Mouse (Mus musculus) midbrain, embryonic 10.5 days (tissue): ENCODE measurements around the gene Becn1. TPM values are rescaled to one million over a fixed set of nuclear protein-coding genes. Genes with fewer than 3 reads are reported as not detected.
A peak's percentile ranks its signal among the peaks of the same experiment; 100 is the strongest.

Experiments used
- DNase-seq: peaks from one replicate; pipeline ENCODE4 v3.0.0-alpha.2; 2017; ENCODE audit warnings: low spot score
- H3K27ac ChIP-seq: fragments of 300-500 bp; sonication (generic); replicated peaks from 2 replicates; pipeline ENCODE4 v1.5.1; 2016; ENCODE audit warnings: mild to moderate bottlenecking
- H3K27me3 ChIP-seq: fragments of 300-500 bp; sonication (generic); 2 replicates; pipeline ENCODE4 v1.6.1; 2016; ENCODE audit warnings: low read depth, mild to moderate bottlenecking; ENCODE audit not compliant: poor library complexity, severe bottlenecking
- H3K36me3 ChIP-seq: fragments of 300-500 bp; sonication (generic); 2 replicates; pipeline ENCODE4 v1.6.1; 2016; ENCODE audit warnings: mild to moderate bottlenecking, moderate library complexity
- H3K4me1 ChIP-seq: fragments of 300-500 bp; sonication (generic); 2 replicates; pipeline ENCODE4 v1.6.1; 2016
- H3K4me3 ChIP-seq: fragments of 300-500 bp; sonication (generic); 2 replicates; pipeline ENCODE4 v1.5.1; 2016; ENCODE audit warnings: mild to moderate bottlenecking, moderate library complexity
- H3K9me3 ChIP-seq: fragments of 300-500 bp; sonication (generic); replicated peaks from 2 replicates; pipeline ENCODE4 v1.6.1; 2016; ENCODE audit warnings: mild to moderate bottlenecking
- WGBS: fragments of 180-500 bp; shearing (Covaris S2); methylation state at CpG from one replicate; pipeline ENCODE4 v1.1.7; 2016; 5-methylcytosine and 5-hydroxymethylcytosine counted together
- polyA plus RNA-seq: library from polyadenylated mRNA; unstranded; fragments of >200 nt; fragmentation: Nextera tagmentation; extraction: Ambion mirVana; gene quantifications from 2 replicates; pipeline ENCODE4 v1.2.1, GENCODE M21; 2016

The Becn1 gene
- polyA plus RNA-seq, 1 experiment from 2014 or later = 152 TPM

DNA sequence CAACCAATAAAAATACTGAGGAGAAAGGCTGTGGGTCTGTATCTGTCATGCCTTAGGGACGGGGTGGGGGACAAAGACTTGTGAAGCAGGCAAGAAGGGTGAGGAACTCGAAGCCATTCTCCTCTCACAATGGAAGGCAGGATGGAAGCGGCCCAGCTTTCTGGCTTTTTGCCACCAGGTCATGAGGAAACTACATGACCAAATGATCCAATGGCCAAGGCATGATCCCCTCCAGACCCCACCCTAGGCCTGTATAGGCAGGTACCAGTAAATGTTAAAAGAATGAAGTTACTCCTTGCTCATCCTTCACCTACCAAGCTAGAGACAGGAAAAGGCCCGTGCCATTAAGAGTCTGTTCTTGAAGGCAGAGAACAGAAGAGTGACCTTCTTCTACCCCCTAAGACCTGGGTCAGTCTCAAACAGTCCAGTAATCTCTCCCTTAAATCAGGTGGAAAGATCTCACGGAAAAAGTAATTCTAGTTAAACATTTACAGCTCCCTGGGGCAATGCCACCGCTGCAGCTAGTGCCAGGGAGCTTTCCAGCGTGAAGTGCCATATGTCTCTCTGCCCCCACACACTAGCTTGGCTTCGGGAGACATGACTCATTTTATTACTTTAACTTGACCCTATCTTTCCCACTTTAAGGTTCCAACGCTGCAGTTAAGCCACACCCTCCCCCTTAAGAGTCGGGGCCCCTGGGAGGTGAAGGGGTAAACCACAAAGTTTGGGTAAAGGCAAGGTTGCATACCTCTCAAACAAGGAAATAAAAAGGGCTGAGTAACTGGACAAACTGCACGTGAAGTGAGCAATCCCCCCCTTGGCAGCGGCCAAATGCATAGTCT is 24.5 kb downstream of the Becn1 start:
- peaks cover 38% of the 10 kb centered on the region for H3K4me1 ChIP-seq
- 79% methylated on average over 12 of the region's 12 CpGs for WGBS
- H3K27ac ChIP-seq = peak overlapping the region; percentile 88

DNA sequence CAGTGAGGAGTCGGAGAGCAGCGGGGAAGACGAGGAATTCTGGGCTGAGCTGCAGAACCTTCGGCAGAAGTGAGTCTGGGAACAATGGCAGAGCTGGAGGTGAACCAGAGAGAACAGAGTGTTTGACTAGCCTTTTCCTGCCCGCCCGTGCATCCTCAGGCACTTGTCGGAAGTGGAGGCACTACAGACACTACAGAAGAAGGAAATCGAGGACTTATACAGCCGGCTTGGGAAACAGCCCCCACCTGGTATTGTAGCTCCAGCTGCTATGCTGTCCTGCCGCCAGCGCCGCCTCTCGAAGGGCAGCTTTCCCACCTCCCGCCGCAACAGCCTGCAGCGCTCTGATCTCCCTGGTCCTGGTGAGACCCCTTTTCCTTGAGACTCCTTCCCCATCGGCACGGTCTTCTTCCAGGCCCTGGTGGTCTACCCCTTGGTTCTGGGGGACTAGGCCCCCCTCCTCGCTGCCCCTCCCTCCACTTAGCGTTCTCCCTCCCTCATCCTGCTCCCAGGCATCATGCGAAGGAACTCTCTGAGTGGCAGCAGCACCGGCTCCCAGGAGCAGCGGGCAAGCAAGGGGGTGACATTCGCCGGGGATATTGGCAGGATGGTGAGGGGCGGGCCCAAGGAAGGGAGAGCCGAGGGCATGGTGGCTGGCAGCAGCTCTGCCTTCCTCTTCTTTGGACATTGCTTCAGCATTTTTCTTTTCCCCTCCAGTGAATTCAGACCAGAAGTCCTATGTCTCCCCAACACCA is 25.6 kb downstream of the Becn1 start:
- DNase-seq = peak; percentile 20
- peak overlapping the region; percentile 88 for H3K4me3 ChIP-seq
- 29% methylated on average over 27 of the region's 27 CpGs for WGBS

More for the DNA sequence above, 24.5 kb downstream of the Becn1 start:
- DNase-seq = no peak
- Histone ChIP-seq H3K4me3 (peak overlapping the region; percentile 88), H3K36me3 (peaks cover 16% of the 10 kb centered on the region), H3K27me3 (peaks cover 43% of the 10 kb centered on the region), H3K9me3 (no peaks in the 10 kb centered on the region)

DNA sequence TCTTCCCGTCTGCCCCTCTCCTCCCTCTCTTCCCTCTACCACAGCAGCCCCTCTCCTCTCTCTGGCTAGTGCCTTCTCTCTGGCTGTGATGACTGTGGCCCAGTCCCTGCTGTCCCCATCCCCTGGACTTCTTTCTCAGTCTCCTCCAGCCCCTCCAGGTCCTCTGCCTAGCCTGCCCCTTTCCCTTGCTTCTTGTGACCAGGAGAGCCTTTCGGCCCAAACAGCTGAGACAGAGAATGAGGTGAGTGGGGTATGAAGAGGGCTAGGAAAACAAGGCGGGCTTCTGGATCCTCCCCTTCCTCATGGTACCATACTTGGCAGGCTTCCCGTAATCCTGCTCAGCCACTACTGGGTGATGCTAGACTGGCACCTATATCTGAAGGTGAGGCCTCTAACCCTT is 26.8 kb downstream of the Becn1 start:
- H3K4me1 ChIP-seq = peaks cover 38% of the 10 kb centered on the region
- no peak for DNase-seq
- H3K27ac ChIP-seq = no peak overlapping the region
- H3K4me3 ChIP-seq = peak overlapping the region; percentile 18; the same call in 1 of the 2 replicates
- H3K36me3 ChIP-seq = peaks cover 16% of the 10 kb centered on the region
- WGBS = 83% methylated on average over 4 of the region's 4 CpGs
- peaks cover 36% of the 10 kb centered on the region for H3K27me3 ChIP-seq
- no peaks in the 10 kb centered on the region for H3K9me3 ChIP-seq

More for the DNA sequence above, 25.6 kb downstream of the Becn1 start:
- Histone ChIP-seq H3K27ac (peak overlapping the region; percentile 33), H3K4me1 (peaks cover 38% of the 10 kb centered on the region), H3K27me3 (peaks cover 43% of the 10 kb centered on the region), H3K9me3 (no peaks in the 10 kb centered on the region), H3K36me3 (peaks cover 16% of the 10 kb centered on the region)

DNA sequence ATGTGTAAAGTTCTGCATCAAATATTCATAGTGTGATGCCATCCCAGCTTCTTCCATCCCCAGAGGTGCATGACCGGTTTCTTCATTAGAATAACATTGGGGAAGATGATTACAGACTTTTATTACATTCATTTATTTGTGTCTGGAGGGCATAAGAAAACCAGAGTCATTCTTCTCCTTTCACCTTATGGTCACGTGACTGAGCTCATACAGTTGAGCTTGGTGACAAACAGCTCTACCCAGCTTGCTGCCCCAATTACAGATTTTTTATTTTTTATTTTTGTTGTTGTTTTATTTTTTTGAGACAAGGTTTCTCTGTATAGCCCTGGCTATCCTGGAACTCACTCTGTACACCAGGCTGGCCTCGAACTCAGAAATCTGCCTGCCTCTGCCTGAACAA is 29.6 kb downstream of the Becn1 start:
- peaks cover 42% of the 10 kb centered on the region for H3K27me3 ChIP-seq
- WGBS = 85% methylated on average over 3 of the region's 3 CpGs
- H3K4me1 ChIP-seq = peaks cover 33% of the 10 kb centered on the region

DNA sequence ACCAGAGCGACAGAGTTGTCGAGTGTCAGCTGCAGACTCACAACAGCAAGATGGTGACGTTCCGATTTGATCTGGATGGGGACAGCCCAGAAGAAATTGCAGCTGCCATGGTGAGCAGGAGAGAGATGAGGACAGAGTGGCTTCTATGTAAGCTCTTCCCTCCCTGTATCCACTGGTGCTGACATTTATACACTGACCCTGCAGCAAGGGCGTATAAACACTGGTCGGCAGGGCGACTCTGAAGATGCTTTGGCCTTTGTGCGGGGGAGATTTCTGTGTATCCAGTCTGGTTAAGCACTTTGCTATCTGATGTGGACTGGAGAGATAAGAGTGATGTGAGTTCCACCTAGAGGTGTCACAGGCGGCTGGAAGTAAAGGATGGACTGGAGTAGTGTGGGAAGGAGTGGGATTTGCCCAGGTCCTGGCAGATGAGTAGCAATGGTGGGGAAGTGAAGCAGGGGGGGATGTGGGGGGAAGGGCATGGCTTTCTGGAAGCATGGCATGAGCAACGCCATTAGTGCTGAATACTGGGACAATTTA is 32.4 kb downstream of the Becn1 start:
- 0 out of 2 replicates have a peak overlapping the region, but pooled peaks have one; percentile 1 for H3K27ac ChIP-seq
- H3K9me3 ChIP-seq = no peaks in the 10 kb centered on the region
- 32% methylated on average over 10 of the region's 10 CpGs for WGBS
- no peaks in the 10 kb centered on the region for H3K36me3 ChIP-seq
- DNase-seq = peak; percentile 26
- H3K4me3 ChIP-seq = no peak overlapping the region
- H3K27me3 ChIP-seq = peaks cover 45% of the 10 kb centered on the region
- H3K4me1 ChIP-seq = peaks cover 27% of the 10 kb centered on the region

More for the DNA sequence above, 29.6 kb downstream of the Becn1 start:
- Histone ChIP-seq H3K9me3 (no peaks in the 10 kb centered on the region), H3K36me3 (peaks cover 15% of the 10 kb centered on the region), H3K4me3 (no peak overlapping the region), H3K27ac (no peak overlapping the region)
- no peak for DNase-seq

DNA sequence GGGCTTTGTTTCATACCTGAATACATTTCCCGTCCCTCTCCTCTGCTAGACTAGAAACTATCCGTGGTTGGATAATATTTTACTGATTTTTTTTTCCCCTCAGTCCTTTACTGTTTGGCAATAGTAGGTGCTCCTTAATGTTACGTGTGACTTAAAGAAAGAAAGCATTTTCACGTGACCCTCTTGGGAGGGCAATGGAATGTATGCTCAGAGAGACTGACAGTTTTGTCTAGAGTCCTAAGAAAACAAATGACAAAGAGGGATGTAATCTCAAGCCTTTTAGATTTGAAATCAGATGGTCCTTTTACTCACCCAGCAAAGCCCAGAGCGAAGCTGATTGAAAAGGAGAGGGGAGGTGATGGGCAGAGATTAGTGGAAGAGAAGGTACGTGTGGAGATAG is 36.2 kb downstream of the Becn1 start:
- peaks cover 82% of the 10 kb centered on the region for H3K27me3 ChIP-seq

DNA sequence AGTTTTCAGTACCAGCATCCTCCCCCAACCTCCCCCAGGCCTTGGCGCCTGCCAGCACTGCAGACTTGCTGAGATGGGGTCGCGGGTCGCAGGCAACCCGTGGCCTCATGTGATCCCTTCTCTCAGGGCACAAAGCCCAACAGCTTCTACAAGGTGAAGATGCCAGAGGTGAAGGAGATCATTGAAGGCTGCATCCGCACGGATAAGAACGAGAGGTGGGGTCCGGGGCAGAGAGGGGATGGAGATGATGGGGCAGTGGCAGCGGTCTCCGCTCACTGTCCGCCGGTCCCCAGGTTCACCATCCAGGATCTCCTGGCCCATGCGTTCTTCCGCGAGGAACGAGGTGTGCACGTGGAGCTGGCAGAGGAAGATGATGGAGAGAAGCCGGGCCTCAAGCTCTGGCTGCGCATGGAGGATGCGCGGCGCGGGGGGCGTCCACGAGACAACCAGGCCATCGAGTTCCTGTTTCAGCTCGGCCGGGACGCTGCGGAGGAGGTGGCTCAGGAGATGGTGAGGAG is 37.1 kb downstream of the Becn1 start:
- under 1% methylated on average over 31 of the region's 31 CpGs for WGBS
- peaks cover 69% of the 10 kb centered on the region for H3K4me1 ChIP-seq
- H3K27me3 ChIP-seq = peaks cover 85% of the 10 kb centered on the region
- H3K9me3 ChIP-seq = no peaks in the 10 kb centered on the region
- peak; percentile 55 for DNase-seq
- no peak overlapping the region; the same call in 1 of the 2 replicates for H3K27ac ChIP-seq
- no peaks in the 10 kb centered on the region for H3K36me3 ChIP-seq
- peak overlapping the region; percentile 54 for H3K4me3 ChIP-seq

More for the DNA sequence above, 36.2 kb downstream of the Becn1 start:
- 13% methylated on average over 6 of the region's 6 CpGs for WGBS
- H3K4me1 ChIP-seq = peaks cover 61% of the 10 kb centered on the region
- no peak for DNase-seq
- peak overlapping the region; percentile 54; the same call in 1 of the 2 replicates for H3K4me3 ChIP-seq
- H3K9me3 ChIP-seq = no peaks in the 10 kb centered on the region
- no peaks in the 10 kb centered on the region for H3K36me3 ChIP-seq
- H3K27ac ChIP-seq = no peak overlapping the region

DNA sequence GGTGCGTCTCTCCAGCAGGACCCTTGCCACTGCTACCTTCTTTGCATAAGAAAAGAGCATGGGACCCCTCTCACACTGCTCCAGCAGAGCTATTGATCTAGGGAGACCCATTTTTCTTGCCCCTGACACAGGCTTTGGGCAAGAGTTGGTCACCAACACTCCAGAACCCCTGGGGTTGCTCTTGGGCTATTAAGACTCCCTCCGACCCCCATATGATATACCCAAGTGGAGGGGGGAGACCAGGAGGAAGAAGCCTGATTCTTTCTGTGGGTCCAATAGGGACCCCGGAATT is 38.2 kb downstream of the Becn1 start:
- peak; percentile 34 for DNase-seq
- WGBS = 10% methylated on average over 3 of the region's 3 CpGs
- Histone ChIP-seq H3K27ac (no peak overlapping the region), H3K27me3 (peaks cover 88% of the 10 kb centered on the region), H3K4me3 (peak overlapping the region; percentile 69), H3K9me3 (no peaks in the 10 kb centered on the region), H3K36me3 (peaks cover 5% of the 10 kb centered on the region), H3K4me1 (peaks cover 70% of the 10 kb centered on the region)

DNA sequence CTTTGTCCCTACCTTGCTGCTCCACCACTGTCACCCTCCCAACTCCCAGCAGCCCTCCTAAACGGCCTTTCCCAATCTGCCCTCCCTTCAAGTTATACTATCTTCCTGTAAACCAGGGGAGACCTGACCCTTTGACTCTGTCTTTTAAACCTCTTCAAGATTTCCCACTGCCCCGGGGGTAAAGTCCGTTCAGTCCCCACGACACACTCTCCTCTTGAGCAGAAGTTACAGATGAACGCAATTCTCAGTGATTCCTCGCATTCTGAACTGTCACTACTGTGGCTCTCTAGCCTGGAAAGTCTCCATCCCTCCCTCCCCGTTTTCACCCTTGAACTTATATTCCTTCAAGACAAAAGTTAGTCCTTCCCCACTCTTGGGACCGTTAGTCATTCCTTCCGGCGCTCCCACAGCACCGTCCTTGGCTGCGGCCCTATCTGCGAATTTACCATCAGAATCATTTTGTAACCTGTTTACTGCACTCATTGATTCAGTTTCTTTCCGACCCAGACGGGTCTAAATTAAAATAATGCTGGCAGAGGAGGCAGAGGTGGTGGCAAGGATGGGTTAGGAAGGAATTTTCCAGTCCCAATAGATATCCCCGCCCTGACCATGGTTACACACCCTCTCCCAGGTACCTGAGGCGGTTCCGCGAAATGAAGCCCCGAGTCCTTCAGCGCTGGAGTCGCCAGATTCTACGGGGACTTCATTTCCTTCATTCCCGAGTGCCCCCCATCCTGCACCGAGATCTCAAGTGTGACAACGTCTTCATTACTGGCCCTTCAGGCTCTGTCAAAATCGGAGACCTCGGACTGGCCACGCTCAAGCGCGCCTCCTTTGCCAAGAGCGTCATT is 38.7 kb downstream of the Becn1 start:
- peaks cover 84% of the 10 kb centered on the region for H3K27me3 ChIP-seq
- H3K9me3 ChIP-seq = no peaks in the 10 kb centered on the region
- peak overlapping the region; percentile 69 for H3K4me3 ChIP-seq
- H3K27ac ChIP-seq = no peak overlapping the region
- H3K36me3 ChIP-seq = peaks cover 9% of the 10 kb centered on the region
- WGBS = 2% methylated on average over 32 of the region's 32 CpGs
- peak; percentile 29 for DNase-seq
- peaks cover 70% of the 10 kb centered on the region for H3K4me1 ChIP-seq

DNA sequence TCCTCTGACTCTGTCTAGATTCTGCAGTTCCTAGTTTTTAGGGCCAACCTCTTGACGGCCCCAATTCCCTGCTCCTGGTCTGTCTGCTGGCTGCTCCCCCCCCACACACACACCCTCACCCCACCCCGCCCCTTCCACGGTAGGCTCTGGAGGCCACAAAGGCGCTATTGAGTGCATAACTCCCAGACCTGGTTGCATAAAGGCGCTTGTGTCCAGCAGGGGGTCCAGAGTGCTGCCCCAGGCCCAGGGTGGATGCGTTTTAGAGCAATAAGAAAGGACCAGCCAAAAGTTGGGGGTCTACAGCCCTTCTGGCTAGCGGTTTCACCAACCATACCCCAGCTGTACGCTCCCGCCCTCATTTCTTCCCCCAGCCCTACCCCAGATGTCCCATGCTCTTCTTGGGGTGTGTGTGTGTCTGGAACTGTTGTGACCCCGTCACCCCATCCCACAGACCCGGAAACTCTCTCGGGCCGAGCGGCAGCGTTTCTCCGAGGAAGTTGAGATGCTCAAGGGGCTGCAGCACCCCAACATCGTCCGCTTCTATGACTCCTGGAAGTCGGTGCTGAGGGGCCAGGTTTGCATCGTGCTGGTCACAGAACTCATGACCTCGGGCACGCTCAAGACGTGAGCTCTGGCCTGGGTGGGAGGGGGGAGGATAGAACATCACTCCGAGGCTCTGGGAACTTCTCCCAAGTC is 39.7 kb downstream of the Becn1 start:
- WGBS = 1% methylated on average over 24 of the region's 24 CpGs
- Histone ChIP-seq H3K27ac (0 out of 2 replicates have a peak overlapping the region, but pooled peaks have one; percentile 6), H3K9me3 (no peaks in the 10 kb centered on the region), H3K36me3 (peaks cover 18% of the 10 kb centered on the region), H3K27me3 (peaks cover 74% of the 10 kb centered on the region), H3K4me3 (peak overlapping the region; percentile 69), H3K4me1 (peaks cover 70% of the 10 kb centered on the region)
- DNase-seq = peak; percentile 36

DNA sequence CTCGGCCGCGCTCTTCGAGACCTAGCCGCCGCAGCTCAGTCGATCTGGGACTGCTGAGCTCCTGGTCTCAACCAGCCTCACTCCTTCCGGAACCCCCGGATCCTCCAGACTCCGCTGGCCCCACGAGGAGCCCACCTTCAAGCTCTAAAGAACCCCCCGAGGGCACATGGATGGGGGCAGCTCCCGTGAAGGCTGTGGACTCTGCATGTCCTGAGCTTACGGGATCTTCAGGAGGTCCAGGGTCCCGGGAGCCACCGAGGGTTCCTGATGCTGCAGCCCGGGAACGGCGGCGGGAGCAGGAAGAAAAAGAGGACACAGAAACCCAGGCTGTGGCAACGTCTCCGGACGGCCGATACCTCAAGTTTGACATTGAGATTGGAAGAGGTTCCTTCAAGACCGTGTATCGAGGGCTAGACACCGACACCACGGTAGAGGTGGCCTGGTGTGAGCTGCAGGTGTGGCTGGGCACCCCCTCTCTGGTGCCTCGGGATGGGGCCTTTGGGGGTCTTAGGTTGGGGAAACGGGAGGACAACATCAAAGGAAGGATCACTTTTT is 41.2 kb downstream of the Becn1 start:
- Histone ChIP-seq H3K4me1 (peaks cover 67% of the 10 kb centered on the region), H3K36me3 (peaks cover 32% of the 10 kb centered on the region), H3K27me3 (peaks cover 59% of the 10 kb centered on the region), H3K27ac (peak overlapping the region; percentile 80), H3K4me3 (peak overlapping the region; percentile 69), H3K9me3 (no peaks in the 10 kb centered on the region)
- 1% methylated on average over 30 of the region's 30 CpGs for WGBS
- peak; percentile 52 for DNase-seq
